Mouse (Mus musculus): ENCODE measurements around the gene Luc7l3. TPM values are rescaled to one million over a fixed set of nuclear protein-coding genes. Genes with fewer than 3 reads are reported as not detected.

The Luc7l3 gene
- polyA plus RNA-seq, 1 experiment from 2014 or later: 35.8 TPM

DNA sequence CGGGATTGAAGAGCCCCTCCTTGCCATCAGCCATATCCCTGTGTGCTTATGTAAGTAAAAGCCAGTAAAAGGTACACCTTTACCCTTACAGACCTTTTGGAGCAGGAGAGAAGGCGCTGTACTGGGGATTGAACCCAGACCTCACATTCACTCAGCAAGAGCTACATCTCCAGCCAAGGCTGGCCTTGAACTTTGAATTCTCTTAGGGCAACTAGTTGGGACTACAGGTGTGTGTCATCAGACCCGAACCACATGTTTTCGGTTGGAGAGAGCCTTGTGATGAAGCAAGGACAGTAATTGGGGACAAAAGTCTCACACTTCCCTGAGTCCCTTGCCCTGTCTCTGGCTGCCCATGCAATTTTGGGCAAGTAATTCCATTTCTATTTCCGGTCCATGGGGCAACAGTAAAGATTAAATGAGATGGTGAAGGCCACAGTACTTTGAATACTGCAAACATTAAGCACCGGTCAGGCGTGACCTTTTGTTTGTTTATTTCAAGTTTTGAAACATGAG, 25.3 kb upstream of the Luc7l3 start:
- Histone ChIP-seq H3K4me3 (ENCODE audit: low read depth, low read length) (no peak overlapping the region), H3K9me3 (ENCODE audit: low read length) (no peaks in the 10 kb centered on the region), H3K4me1 (ENCODE audit: insufficient read depth) (peaks cover 17% of the 10 kb centered on the region; the same call in 1 of the 2 replicates), H3K36me3 (replicated peaks; ENCODE audit: insufficient read depth, low read length) (no peaks in the 10 kb centered on the region), H3K27ac (ENCODE audit: low read depth) (no peak overlapping the region), H3K4me2 (ENCODE audit: low read depth, low read length) (no peak overlapping the region), H3K27me3 (ENCODE audit: insufficient read depth, low read length) (no peaks in the 10 kb centered on the region), H3K9ac (replicated peaks) (no peak overlapping the region)
- DNase-seq (no peak), ATAC-seq (peak; percentile 58)
- 71% methylated on average over 7 of the region's 7 CpGs for WGBS (ENCODE audit: insufficient replicate concordance)
- TF ChIP-seq CTCF (IDR thresholded peaks at IDR 0.05; ENCODE audit: low read depth): no peak
- TF ChIP-seq EP300 (IDR thresholded peaks at IDR 0.05; ENCODE audit: low read depth): no peak

DNA sequence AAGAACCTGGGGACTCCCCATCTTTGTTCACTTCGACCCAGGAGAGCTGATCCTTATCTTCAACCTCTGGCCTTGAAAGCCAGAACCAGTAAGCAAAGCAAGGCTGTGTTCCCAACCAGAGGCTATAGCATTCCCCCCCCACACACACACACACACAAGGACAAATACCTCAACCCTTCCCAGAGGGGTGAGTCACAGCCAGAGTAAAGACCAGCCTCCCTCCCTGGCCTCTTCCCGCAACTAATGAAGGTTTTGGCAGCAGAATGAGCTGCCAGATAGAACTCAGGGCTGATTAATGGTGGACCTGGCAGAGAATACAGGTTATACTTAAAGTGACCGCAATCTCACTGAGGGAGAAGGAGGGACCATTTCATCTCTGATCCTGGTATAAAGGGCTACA, 24.8 kb upstream of the Luc7l3 start:
- Histone ChIP-seq H3K27me3 (ENCODE audit: insufficient read depth, low read length) (no peaks in the 10 kb centered on the region), H3K9ac (replicated peaks) (no peak overlapping the region), H3K4me1 (ENCODE audit: insufficient read depth) (peaks cover 17% of the 10 kb centered on the region; the same call in 1 of the 2 replicates), H3K4me3 (ENCODE audit: low read depth, low read length) (no peak overlapping the region), H3K4me2 (ENCODE audit: low read depth, low read length) (no peak overlapping the region), H3K9me3 (ENCODE audit: low read length) (no peaks in the 10 kb centered on the region), H3K27ac (ENCODE audit: low read depth) (no peak overlapping the region), H3K36me3 (replicated peaks; ENCODE audit: insufficient read depth, low read length) (no peaks in the 10 kb centered on the region)
- no peak for DNase-seq
- TF ChIP-seq EP300 (IDR thresholded peaks at IDR 0.05; ENCODE audit: low read depth): no peak
- WGBS (ENCODE audit: insufficient replicate concordance): 42% methylated on average over 3 of the region's 3 CpGs
- ATAC-seq: peak; percentile 74

DNA sequence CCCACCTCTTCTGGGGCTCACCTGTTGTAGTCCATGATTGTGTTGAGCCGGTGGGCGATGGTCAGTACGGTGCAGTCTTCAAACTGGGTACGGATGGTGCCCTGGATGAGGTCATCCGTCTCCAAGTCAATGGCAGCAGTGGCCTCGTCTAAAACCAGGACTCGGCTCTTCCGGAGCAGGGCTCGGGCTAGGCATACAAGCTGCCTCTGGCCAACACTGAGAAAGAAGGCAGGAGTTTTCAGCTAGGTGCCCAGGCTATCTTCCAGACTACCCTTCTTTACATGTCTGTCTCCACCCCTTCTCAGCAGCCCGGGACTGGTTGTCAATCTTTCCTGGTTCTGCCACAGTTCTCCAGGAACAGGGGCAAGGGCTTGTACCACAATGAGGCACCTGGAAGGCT, 24.1 kb upstream of the Luc7l3 start:
- H3K9ac ChIP-seq (replicated peaks): no peak overlapping the region
- no peaks in the 10 kb centered on the region for H3K27me3 ChIP-seq (ENCODE audit: insufficient read depth, low read length)
- ATAC-seq (no peak), DNase-seq (no peak)
- H3K4me2 ChIP-seq (ENCODE audit: low read depth, low read length): no peak overlapping the region
- no peak for TF ChIP-seq CTCF (IDR thresholded peaks at IDR 0.05; ENCODE audit: low read depth)
- no peak for TF ChIP-seq EP300 (IDR thresholded peaks at IDR 0.05; ENCODE audit: low read depth)
- no peak overlapping the region for H3K27ac ChIP-seq (ENCODE audit: low read depth)
- peaks cover 17% of the 10 kb centered on the region; the same call in 1 of the 2 replicates for H3K4me1 ChIP-seq (ENCODE audit: insufficient read depth)
- H3K4me3 ChIP-seq (ENCODE audit: low read depth, low read length): no peak overlapping the region
- 81% methylated on average over 10 of the region's 10 CpGs for WGBS (ENCODE audit: insufficient replicate concordance)
- H3K9me3 ChIP-seq (ENCODE audit: low read length): no peaks in the 10 kb centered on the region
- no peaks in the 10 kb centered on the region for H3K36me3 ChIP-seq (replicated peaks; ENCODE audit: insufficient read depth, low read length)

DNA sequence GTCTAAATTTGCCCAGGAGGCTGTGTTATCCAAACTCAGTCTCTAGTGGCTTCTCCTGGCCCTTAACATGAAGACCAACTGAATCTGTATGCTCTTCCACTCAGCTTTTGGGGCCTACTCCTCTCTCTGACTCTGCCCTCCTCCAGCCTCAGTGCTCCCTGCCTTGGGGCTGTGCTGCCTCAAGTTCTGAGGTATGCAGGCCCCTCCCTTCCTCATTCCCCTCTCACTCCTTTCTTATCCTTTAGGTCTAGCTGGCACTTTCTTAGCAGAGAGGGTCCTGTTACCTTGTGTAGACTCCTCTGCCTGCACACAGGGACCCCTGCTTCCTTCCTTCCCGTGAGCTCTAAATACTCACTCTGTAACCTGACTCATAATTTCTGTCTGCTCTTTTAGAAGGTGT, 22.7 kb upstream of the Luc7l3 start:
- peaks cover 4% of the 10 kb centered on the region for H3K36me3 ChIP-seq (replicated peaks; ENCODE audit: insufficient read depth, low read length)
- H3K4me1 ChIP-seq (ENCODE audit: insufficient read depth): peaks cover 14% of the 10 kb centered on the region; the same call in 1 of the 2 replicates
- TF ChIP-seq EP300 (IDR thresholded peaks at IDR 0.05; ENCODE audit: low read depth) (no peak), CTCF (IDR thresholded peaks at IDR 0.05; ENCODE audit: low read depth) (no peak)
- WGBS (ENCODE audit: insufficient replicate concordance): 54% methylated on average over 1 of the region's 1 CpGs
- ATAC-seq (no peak), DNase-seq (no peak)
- no peak overlapping the region for H3K27ac ChIP-seq (ENCODE audit: low read depth)
- no peak overlapping the region for H3K9ac ChIP-seq (replicated peaks)
- H3K4me3 ChIP-seq (ENCODE audit: low read depth, low read length): no peak overlapping the region
- no peaks in the 10 kb centered on the region for H3K9me3 ChIP-seq (ENCODE audit: low read length)
- H3K4me2 ChIP-seq (ENCODE audit: low read depth, low read length): no peak overlapping the region
- H3K27me3 ChIP-seq (ENCODE audit: insufficient read depth, low read length): no peaks in the 10 kb centered on the region

DNA sequence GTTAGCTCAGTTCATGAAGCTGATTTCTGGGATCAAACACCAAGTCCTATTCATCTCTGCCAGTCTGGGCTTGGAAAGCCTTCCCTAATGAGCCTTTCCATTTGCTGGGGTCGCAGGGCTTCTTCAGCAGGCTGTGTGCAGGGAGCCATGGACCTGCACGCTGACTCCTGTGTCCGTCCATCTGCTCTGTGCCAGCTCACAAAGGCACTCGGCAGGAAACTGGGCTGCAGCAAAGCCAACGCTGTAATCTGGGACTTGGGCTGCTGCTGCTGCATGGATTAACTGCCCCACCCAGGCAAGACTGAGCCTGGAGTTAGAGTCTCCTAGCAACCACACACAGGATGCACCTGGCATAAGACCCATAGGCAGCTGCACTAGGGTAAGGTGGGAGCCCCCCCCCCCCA, 22.2 kb upstream of the Luc7l3 start:
- no peak for TF ChIP-seq CTCF (IDR thresholded peaks at IDR 0.05; ENCODE audit: low read depth)
- TF ChIP-seq EP300 (IDR thresholded peaks at IDR 0.05; ENCODE audit: low read depth): no peak
- ATAC-seq: no peak
- no peaks in the 10 kb centered on the region for H3K27me3 ChIP-seq (ENCODE audit: insufficient read depth, low read length)
- H3K36me3 ChIP-seq (replicated peaks; ENCODE audit: insufficient read depth, low read length): peaks cover 8% of the 10 kb centered on the region
- H3K4me2 ChIP-seq (ENCODE audit: low read depth, low read length): no peak overlapping the region
- H3K9ac ChIP-seq (replicated peaks): no peak overlapping the region
- 57% methylated on average over 5 of the region's 5 CpGs for WGBS (ENCODE audit: insufficient replicate concordance)
- no peak overlapping the region for H3K27ac ChIP-seq (ENCODE audit: low read depth)
- no peaks in the 10 kb centered on the region for H3K9me3 ChIP-seq (ENCODE audit: low read length)
- DNase-seq: no peak
- H3K4me3 ChIP-seq (ENCODE audit: low read depth, low read length): no peak overlapping the region
- peaks cover 14% of the 10 kb centered on the region; the same call in 1 of the 2 replicates for H3K4me1 ChIP-seq (ENCODE audit: insufficient read depth)

GRCm38 (mm10) chr11:94342114-94342905, 20.5 kb upstream of the Luc7l3 start:
- Histone ChIP-seq H3K4me1 (ENCODE audit: insufficient read depth) (peaks cover 14% of the 10 kb centered on the region; the same call in 1 of the 2 replicates), H3K27ac (ENCODE audit: low read depth) (no peak overlapping the region), H3K4me2 (ENCODE audit: low read depth, low read length) (no peak overlapping the region), H3K27me3 (ENCODE audit: insufficient read depth, low read length) (no peaks in the 10 kb centered on the region), H3K9ac (replicated peaks) (no peak overlapping the region), H3K9me3 (ENCODE audit: low read length) (no peaks in the 10 kb centered on the region), H3K36me3 (replicated peaks; ENCODE audit: insufficient read depth, low read length) (peaks cover 20% of the 10 kb centered on the region), H3K4me3 (ENCODE audit: low read depth, low read length) (no peak overlapping the region)
- WGBS (ENCODE audit: insufficient replicate concordance): 56% methylated on average over 13 of the region's 13 CpGs
- no peak for TF ChIP-seq EP300 (IDR thresholded peaks at IDR 0.05; ENCODE audit: low read depth)
- no peak for TF ChIP-seq CTCF (IDR thresholded peaks at IDR 0.05; ENCODE audit: low read depth)
- ATAC-seq (no peak), DNase-seq (no peak)

All from liver, postnatal 0 days (tissue).